Mouse (Mus musculus) ES-E14 (cell line): ENCODE measurements at regions not wholly inside any gene's neighbourhood (a gene's known extent, or its start where the extent isn't known, plus 50 kb on each side); places are given as distances from the start of the nearest gene placed in this dataset.

Source experiments
- CHD2 ChIP-seq: IDR thresholded peaks from 2 replicates; pipeline ENCODE4 v1.6.1; 2014; ENCODE audit warnings: mild to moderate bottlenecking, low read depth, low read length, inconsistent platforms
- HCFC1 ChIP-seq: IDR thresholded peaks from 2 replicates; pipeline ENCODE4 v1.6.1; 2012; ENCODE audit warnings: low read length, inconsistent platforms, borderline replicate concordance; ENCODE audit not compliant: insufficient read depth
- MAFK ChIP-seq: IDR thresholded peaks from 2 replicates; pipeline ENCODE4 v1.6.1; 2014; ENCODE audit warnings: mild to moderate bottlenecking, low read depth, low read length, inconsistent platforms; ENCODE audit not compliant: insufficient read depth
- ZC3H11A ChIP-seq: IDR thresholded peaks from 2 replicates; pipeline ENCODE4 v1.6.1; 2012; ENCODE audit warnings: low read depth, mild to moderate bottlenecking, inconsistent platforms, low read length, borderline replicate concordance
- ZNF384 ChIP-seq: IDR thresholded peaks from 2 replicates; pipeline ENCODE4 v1.6.1; 2012; ENCODE audit warnings: low read depth, low read length, inconsistent platforms

DNA sequence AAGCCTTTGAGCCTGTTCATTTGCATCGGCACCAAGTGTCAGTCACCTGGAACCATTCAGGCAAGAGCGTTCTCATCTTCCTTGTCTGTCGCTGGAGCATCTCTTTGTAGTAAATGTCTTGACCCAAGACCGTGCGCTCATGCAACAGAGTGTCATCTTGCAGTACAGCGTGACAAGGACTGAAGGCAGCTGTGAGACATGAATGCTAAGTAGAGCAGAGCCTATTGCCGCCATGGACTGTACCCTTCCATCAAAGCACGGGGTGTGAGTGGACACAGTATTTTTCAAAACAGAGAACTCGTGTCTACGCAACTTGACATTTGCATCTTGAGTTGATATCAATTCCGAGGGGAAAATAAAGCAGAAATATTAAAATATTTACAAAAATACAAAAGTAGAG lies 287.4 kb upstream of the Gpc5 start:
- TF ChIP-seq ZC3H11A (no peak), ZNF384 (no peak), HCFC1 (no peak), CHD2 (no peak), MAFK (no peak)
